Mouse (Mus musculus) midbrain, embryonic 16.5 days (tissue): ENCODE measurements around the gene Vmn1r75. TPM values are rescaled to one million over a fixed set of nuclear protein-coding genes. Genes with fewer than 3 reads are reported as not detected.

Experiments used
- ATAC-seq: fragments of 200-750 bp; cut with Nextera tagmentation; 2 replicates; pipeline ENCODE4 v1.8.0; 2017; ENCODE audit warnings: moderate TSS enrichment
- H3K27ac ChIP-seq: fragments of 300-500 bp; sonication (generic); 2 replicates; pipeline ENCODE4 v1.5.1; 2014; ENCODE audit warnings: mild to moderate bottlenecking, low read length, mixed read lengths
- H3K27me3 ChIP-seq: fragments of 300-500 bp; sonication (generic); 2 replicates; pipeline ENCODE4 v1.6.1; 2014; ENCODE audit warnings: low read depth, low read length, mixed read lengths; ENCODE audit not compliant: control insufficient read depth, insufficient read depth
- H3K36me3 ChIP-seq: fragments of 300-500 bp; sonication (generic); 2 replicates; pipeline ENCODE4 v1.6.1; 2014; ENCODE audit warnings: mild to moderate bottlenecking, low read length, moderate library complexity, mixed read lengths; ENCODE audit not compliant: control insufficient read depth, insufficient read depth
- H3K4me1 ChIP-seq: fragments of 300-500 bp; sonication (generic); 2 replicates; pipeline ENCODE4 v1.6.1; 2014; ENCODE audit warnings: mild to moderate bottlenecking, low read length, mixed read lengths; ENCODE audit not compliant: control insufficient read depth, insufficient read depth
- H3K4me2 ChIP-seq: fragments of 300-500 bp; sonication (generic); 2 replicates; pipeline ENCODE4 v1.6.1; 2014; ENCODE audit warnings: mild to moderate bottlenecking, low read length, mixed read lengths
- H3K4me3 ChIP-seq: fragments of 300-500 bp; sonication (generic); 2 replicates; pipeline ENCODE4 v1.5.1; 2014; ENCODE audit warnings: low read depth, mild to moderate bottlenecking, low read length, moderate library complexity, mixed read lengths
- H3K9ac ChIP-seq: fragments of 300-500 bp; sonication (generic); 2 replicates; pipeline ENCODE4 v1.6.1; 2014; ENCODE audit warnings: low read depth, low read length, mixed read lengths
- H3K9me3 ChIP-seq: fragments of 300-500 bp; sonication (generic); replicated peaks from 2 replicates; pipeline ENCODE4 v1.6.1; 2014; ENCODE audit warnings: mild to moderate bottlenecking, low read length, mixed read lengths; ENCODE audit not compliant: control insufficient read depth, poor library complexity, severe bottlenecking
- WGBS: fragments of 180-500 bp; shearing (Covaris S2); extraction: QIAGEN DNeasy Blood & Tissue Kit; methylation state at CpG from one replicate; pipeline ENCODE4 v1.1.7; 2014; 5-methylcytosine and 5-hydroxymethylcytosine counted together
- polyA plus RNA-seq: library from polyadenylated mRNA; unstranded; fragments of >200 nt; fragmentation: Nextera tagmentation; extraction: Ambion mirVana; gene quantifications from 2 replicates; pipeline ENCODE4 v1.2.1, GENCODE M21; 2015

Vmn1r75 gene
- not detected in 2 replicates for polyA plus RNA-seq

GRCm38 (mm10) chr7:11874330-11874729 is at the start of gene Vmn1r75:
TSS of gene Vmn1r75 (plus strand) at chr7:11874630.
- Histone ChIP-seq H3K4me3 (no peak within 1 kb of the TSS), H3K9ac (no peak within 1 kb of the TSS), H3K27ac (no peak within 1 kb of the TSS), H3K4me2 (no peak within 1 kb of the TSS), H3K9me3 (peaks cover 2% of the 10 kb centered on the region; the same call in 1 of the 2 replicates), H3K27me3 (no peaks in the 10 kb centered on the region), H3K4me1 (no peaks in the 10 kb centered on the region), H3K36me3 (no peaks in the 10 kb centered on the region)
- no peak for ATAC-seq

- Histone ChIP-seq H3K27ac (no peak within 1 kb of the TSS), H3K4me3 (no peak within 1 kb of the TSS), H3K36me3 (no peaks in the 10 kb centered on the region), H3K9me3 (peaks cover 12% of the 10 kb centered on the region), H3K4me2 (no peak within 1 kb of the TSS), H3K9ac (no peak within 1 kb of the TSS), H3K4me1 (no peaks in the 10 kb centered on the region), H3K27me3 (no peaks in the 10 kb centered on the region)
- 85% methylated on average over 2 of the region's 2 CpGs for WGBS
- ATAC-seq = no peak
These were observed 40.8 kb upstream of the Vmn1r75 start, which contains the start of gene Vmn1r74 for GRCm38 (mm10) chr7:11833680-11834079. TSS of gene Vmn1r74 (plus strand) at chr7:11833980.

Other genes with a start within 250 kb of the Vmn1r75 start
- not detected in 2 replicates for gene Vmn1r72, start 194.5 kb upstream of the Vmn1r75 start, polyA plus RNA-seq
- not detected in 2 replicates for gene Vmn1r73, start 144.4 kb upstream of the Vmn1r75 start, polyA plus RNA-seq
- gene Vmn1r74, start 40.6 kb upstream of the Vmn1r75 start, polyA plus RNA-seq = not detected in 2 replicates
- gene Vmn1r76, start 63.6 kb downstream of the Vmn1r75 start, polyA plus RNA-seq = not detected in 2 replicates
- gene Vmn1r77, start 162.1 kb downstream of the Vmn1r75 start, polyA plus RNA-seq = not detected in 2 replicates